Mouse (Mus musculus) thymus, postnatal 10 days (tissue): ENCODE results near the gene Mapk8.
"Not testable (repeated sequence)": the region's sequence is repeated elsewhere in the genome, so short reads cannot be mapped to it uniquely, and the experiment has no call there.

Source experiments
- DNase-seq, 2 experiments: peaks; one replicate each; pipeline ENCODE4 v3.0.0; 2021; ENCODE audit warnings: low spot score in 2 of 2

Gene Mapk8

GRCm38 (mm10) chr14:33447027-33447569 lies at the start of gene Mapk8:
Gene Mapk8 (minus strand): TSS chr14:33447158.
- DNase-seq: peak; percentile 97 to 99

- DNase-seq: no peak
Observed at GRCm38 (mm10) chr14:33495226-33495625, 48.3 kb upstream of the Mapk8 start.

DNA sequence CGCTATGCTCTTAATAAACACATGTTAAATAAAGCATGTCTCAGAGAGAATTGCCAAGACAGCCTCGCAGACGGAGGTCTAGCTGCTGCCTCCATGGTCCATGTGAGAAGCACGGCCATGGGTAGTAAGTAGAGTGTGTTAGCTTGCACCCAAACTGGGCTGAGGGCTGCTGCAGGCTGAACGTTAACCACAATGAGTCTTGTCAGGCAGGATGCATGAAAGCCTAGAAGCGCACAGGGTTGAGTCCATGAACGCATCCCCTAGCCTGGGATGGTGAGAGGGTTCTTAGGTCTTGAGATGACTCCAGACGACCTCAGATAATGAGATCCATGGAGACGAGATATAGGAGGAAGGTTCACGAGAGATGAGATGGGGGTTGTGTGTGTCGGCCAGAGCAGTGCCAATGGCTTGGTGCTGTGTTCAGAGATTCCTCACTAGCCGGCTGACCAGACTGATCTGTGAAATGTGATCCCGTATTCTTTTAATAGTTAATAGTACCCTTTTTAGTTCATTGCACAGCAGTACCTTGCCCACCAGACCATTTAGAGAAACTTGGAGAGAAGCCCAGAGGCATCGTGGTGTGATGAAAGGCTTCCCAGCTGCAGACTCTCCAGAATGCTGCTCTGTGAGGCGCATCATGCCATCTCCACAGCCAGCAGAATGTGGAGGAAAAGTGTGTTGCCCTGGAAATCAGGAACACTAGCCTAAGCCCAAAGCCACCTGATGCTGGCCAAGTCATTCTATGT lies 41.0 kb upstream of the Mapk8 start:
- DNase-seq: no peak

DNA sequence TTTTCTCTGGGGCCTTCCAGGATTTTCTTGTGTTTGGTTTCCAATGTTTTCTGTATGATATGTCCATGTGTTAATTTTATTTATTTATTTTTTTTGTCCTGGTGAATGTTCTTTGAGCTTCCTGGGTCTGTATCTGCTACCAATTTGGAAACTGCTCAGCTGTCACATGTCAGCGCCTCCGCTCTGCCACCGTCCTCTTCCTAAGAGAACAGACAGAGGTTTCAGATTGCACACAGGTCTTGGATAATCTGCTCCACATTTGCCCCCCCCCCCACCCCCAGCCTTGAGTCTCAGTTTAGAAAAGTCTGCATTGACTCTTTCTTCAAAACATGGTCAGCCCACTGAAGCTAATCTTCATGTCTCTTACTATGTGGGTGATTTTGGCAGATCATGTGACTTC lies 35.0 kb upstream of the Mapk8 start:
- DNase-seq: no peak

GRCm38 (mm10) chr14:33476094-33476760 lies 29.3 kb upstream of the Mapk8 start:
- no peak for DNase-seq

- DNase-seq: no peak
Observed at GRCm38 (mm10) chr14:33474461-33474860, 27.5 kb upstream of the Mapk8 start.

DNA sequence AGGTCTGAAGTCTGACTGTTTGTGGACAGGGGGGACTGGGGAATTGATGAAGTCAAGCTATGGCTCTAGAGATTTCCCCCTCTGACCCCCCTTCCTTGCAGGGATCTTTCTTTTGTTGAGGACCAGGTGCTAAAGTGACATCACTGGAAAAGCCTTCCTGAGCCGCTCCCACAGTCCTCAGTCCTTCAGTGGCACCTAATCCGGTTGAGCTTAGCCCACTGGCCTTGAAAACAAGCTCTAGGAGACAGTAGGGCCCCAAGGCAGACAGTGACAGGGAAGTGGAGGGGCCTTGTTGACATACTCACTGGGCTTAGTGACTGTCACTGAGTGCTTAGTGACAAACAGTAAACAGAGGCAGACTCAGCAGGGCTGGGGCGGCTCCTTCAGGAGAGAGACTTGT lies 24.4 kb upstream of the Mapk8 start, which contains the start of gene Frmpd2:
TSS of gene Frmpd2 (plus strand) at position 366 of the 400 bp plus-strand sequence.
- no peak for DNase-seq

DNA sequence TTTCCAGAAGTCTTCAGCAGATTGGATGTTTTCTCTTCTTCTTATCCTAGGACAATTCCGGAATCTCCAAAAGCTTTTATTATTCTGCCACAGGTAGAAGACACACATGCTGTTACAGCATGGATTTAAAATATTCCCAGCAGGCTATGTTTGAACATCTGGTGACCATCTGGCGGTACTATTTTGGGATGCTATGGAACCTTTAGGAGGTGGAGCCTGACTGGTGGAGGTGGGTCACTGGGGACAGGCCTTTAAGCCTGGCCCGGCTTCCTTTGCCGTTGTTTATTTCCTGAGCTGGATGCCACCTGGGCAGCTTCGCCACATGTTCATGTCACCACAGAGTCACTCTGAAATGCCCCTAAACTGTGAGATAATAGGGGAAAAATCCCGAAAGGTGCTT lies 20.8 kb upstream of the Mapk8 start:
- DNase-seq: no peak

GRCm38 (mm10) chr14:33463658-33464057 lies 16.7 kb upstream of the Mapk8 start:
- DNase-seq: no peak

- no peak for DNase-seq
Observed at GRCm38 (mm10) chr14:33450331-33450730, 3.4 kb upstream of the Mapk8 start.

- no peak for DNase-seq
Observed at GRCm38 (mm10) chr14:33449296-33449840, 2.4 kb upstream of the Mapk8 start.

DNA sequence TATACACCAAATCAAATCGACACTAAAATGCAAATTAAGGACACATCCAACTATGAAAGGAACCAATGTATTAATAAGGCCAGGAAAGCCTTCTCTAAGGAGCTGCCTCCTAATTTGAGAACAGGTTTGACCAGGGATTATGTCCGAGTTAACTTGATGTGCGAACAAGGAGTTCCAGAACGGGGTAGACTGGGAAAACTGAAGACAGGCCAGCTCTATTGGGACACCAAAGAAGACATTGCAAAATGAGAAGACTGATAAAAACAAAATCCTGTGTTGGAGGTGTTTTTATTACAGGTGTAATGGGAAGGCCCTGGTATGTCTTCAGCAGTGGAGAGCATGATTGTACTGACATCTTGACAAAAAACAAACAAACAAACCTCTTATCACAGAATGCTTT lies 1.3 kb upstream of the Mapk8 start:
- no peak for DNase-seq

- DNase-seq: peak in 1 of 2 experiments; percentile 59
Observed at GRCm38 (mm10) chr14:33446561-33447023, 366 bp downstream of the Mapk8 start.

DNA sequence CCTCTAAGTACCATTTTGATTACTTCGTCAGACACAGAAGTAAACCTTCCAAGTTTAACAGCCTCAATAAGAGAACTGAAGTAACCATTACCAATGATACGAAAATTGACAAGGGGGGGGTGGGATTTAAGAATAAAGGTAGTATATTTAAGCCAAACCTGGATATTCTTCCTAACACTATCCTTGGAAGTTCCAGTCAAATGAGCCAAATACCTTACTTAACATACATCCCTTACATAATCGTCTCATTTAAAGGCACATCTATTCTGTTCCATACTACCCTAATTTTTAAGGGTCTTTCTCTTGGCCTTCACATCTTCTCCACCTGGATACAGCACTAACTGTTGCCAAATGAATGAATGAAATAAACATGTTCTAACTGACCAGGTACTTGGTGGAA lies 996 bp downstream of the Mapk8 start:
- DNase-seq: no peak

DNA sequence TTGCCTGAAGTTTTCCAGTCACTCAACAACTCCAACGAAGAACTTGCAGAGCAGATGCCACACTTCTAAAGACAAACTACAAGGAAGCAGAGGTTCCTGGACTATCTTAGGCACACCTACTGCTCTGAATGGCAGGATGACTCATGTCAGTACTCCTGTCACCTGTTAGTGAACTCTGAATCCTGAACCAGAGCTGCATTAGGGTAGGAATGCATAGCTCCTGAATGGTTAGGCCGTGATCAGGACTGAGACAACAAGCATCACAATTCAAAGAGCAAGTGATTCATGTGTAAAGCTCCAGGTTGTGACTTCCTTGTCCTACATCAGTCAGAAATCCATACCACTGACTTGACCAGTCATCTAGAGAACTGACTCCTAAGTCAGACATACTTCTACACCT lies 3.2 kb downstream of the Mapk8 start:
- no peak for DNase-seq

- DNase-seq: not testable (repeated sequence)
Observed at GRCm38 (mm10) chr14:33432485-33432884, 14.5 kb downstream of the Mapk8 start.

DNA sequence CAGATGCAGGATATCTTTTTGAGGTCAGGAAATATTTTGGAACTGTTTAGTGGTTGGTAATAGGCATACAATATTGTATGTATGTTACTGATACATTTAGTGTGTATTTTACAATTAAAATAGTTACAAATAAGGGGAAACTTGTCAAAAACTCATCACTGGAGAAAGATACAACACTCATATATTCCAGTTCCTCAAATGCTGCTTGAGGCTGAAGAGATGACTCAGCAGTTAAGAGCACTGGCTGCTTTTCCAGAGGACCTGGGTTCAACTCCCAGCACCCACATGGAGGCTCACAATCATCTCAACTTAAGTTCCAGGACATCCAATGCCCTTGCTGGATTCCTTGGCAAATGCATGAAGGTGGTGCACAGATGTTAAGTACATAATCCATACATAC lies 22.8 kb downstream of the Mapk8 start:
- DNase-seq: no peak

GRCm38 (mm10) chr14:33423003-33423402 lies 24.0 kb downstream of the Mapk8 start:
- no peak for DNase-seq

- DNase-seq: no peak
Observed at GRCm38 (mm10) chr14:33418311-33418909, 28.5 kb downstream of the Mapk8 start.

DNA sequence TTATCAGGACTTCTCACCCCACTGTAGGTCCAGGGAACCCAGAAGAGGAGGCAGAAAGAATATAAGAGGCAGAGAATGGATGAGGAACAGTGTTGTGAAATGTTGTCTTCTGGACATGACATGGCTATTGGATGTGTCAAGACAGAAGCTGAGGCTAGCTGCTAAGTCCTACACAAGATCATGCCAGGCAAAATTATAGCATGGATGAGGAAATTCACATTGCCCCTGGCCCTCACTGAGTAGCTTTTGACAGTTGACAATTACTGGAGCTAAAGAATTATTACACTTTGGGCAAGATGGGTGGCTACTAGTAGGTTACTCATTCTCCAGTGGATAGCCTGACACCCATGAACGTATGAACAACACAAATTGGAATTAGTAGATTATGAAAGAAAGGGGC lies 31.2 kb downstream of the Mapk8 start:
- no peak for DNase-seq

GRCm38 (mm10) chr14:33402331-33402730 lies 44.6 kb downstream of the Mapk8 start:
- peak in 1 of 2 experiments; percentile 12 for DNase-seq

- DNase-seq: no peak
Observed at GRCm38 (mm10) chr14:33400019-33400418, 46.9 kb downstream of the Mapk8 start.
